Mouse (Mus musculus) kidney, postnatal 4 days (tissue): ENCODE results near the gene 6430571L13Rik.
A peak's percentile ranks its signal among the peaks of the same experiment; 100 is the strongest.
"Not testable (repeated sequence)": the region's sequence is repeated elsewhere in the genome, so short reads cannot be mapped to it uniquely, and the experiment has no call there.

Experiments used
- DNase-seq, 2 experiments: peaks; one replicate each; pipeline ENCODE4 v3.0.0; 2021; ENCODE audit warnings: mixed read lengths in 2 of 2

6430571L13Rik gene

GRCm38 (mm10) chr9:107340267-107340859 is at the start of gene 6430571L13Rik:
TSS of gene 6430571L13Rik (plus strand) at chr9:107340602.
- peak; percentile 98 for DNase-seq

DNA sequence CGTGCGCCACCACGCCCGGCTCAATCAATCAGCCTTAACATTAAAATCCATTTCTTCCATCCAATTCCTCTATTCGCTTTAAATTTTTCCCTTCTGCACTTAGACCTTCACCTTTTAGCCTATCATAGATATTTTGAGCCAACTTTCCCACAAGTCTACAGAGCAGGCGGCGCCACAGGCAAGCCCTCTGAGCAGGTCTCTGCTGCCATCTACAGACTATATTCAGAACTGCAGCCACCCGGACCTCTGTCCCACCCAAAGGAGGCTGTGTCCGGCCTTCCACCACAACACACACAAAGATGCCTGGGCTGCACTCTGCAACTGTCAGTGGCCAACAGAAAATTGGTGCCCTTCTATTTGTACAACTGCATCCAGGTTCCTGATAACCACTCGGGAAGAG is 49.5 kb upstream of the 6430571L13Rik start:
- peak; percentile 89 for DNase-seq

DNA sequence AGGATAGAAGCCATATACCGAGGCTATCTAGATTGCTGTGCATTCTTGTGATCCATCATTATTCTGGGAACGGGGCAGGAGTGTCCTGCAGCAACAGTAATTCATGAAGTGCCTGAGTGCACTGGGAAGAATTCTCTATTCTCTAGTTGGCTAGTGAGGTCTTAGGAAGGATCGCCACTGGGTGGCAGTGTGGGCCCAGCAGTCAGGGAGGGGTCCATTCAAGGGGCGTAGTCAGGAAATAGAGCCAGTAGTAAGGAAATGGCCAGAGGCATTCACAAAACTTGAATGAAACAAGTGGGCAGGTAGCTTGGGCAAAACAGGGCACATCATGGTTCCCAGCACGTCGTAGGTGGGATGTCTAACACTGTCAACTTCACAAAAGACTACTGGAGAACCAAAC is 46.2 kb upstream of the 6430571L13Rik start:
- peak; percentile 94 to 95 for DNase-seq

DNA sequence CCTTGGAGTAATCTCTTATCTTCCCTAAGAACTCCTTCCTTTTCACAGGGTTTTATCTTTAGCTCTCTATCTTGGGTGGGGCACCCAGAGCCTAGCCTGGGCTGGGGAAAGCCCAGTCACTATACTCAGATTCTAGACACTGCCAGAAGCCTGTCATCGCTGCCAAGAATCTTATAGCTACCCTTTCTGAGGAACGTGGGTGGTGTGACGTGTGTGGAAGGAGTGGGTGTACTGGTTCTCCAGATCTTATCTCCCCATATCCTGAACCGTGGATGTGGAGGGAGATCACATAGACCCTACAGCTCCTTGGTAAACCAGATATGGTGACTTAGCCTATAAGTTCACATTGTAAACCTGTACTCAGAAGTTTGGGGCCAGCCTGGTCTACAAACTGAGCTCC is 44.8 kb upstream of the 6430571L13Rik start:
- DNase-seq: no peak

DNA sequence AAGGTAGTCTGAATTCAATTTTAAA is 44.6 kb upstream of the 6430571L13Rik start, which contains the start of gene Cish:
Gene Cish (plus strand): TSS at position 11 of the 25 bp plus-strand sequence.
- DNase-seq: no peak

DNA sequence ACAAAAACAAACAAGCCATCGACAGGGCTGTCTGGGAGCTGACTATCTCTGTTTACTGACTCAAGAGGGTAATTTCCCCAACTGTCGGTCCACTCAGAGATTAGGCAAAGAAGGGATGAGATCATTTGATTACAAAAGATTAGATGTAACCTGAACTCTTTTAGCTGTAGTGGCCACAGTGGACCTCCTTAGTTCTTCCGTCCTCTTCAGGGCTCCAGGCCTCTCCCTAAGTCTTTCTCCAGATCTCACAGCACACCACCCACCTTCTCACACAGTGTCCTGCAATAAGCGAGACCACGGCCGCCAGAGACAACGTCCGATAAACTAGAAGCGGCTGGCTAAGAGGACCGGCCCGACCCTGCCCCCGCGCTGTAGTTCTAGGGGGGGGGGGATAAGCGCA is 44.4 kb upstream of the 6430571L13Rik start:
- no peak for DNase-seq

DNA sequence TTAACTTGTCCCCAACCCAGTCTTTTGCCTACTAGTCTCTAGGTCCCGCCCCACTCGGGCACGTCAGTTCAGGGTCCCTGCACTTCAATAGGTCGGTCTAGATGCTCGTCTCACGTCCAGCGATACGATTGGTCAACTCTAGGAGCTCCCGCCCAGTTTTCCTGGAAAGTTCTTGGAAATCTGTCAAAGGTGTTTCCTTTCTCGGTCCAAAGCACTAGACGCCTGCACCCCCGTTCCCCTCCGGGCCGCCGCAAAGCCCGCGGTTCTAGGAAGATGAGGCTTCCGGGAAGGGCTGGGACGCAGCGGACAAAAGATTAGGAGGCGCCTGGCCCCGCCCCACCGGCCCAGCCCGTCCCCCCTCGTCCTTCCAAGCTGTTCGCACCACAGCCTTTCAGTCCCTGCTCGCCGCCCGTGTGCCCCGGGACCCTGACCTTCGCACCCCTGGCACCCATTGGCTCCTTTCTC is 43.9 kb upstream of the 6430571L13Rik start:
- DNase-seq: peak; percentile 94 to 96

- DNase-seq: no peak
These were observed 43.3 kb upstream of the 6430571L13Rik start for GRCm38 (mm10) chr9:107297059-107297458.

GRCm38 (mm10) chr9:107297658-107298057 is 42.7 kb upstream of the 6430571L13Rik start:
- no peak for DNase-seq

DNA sequence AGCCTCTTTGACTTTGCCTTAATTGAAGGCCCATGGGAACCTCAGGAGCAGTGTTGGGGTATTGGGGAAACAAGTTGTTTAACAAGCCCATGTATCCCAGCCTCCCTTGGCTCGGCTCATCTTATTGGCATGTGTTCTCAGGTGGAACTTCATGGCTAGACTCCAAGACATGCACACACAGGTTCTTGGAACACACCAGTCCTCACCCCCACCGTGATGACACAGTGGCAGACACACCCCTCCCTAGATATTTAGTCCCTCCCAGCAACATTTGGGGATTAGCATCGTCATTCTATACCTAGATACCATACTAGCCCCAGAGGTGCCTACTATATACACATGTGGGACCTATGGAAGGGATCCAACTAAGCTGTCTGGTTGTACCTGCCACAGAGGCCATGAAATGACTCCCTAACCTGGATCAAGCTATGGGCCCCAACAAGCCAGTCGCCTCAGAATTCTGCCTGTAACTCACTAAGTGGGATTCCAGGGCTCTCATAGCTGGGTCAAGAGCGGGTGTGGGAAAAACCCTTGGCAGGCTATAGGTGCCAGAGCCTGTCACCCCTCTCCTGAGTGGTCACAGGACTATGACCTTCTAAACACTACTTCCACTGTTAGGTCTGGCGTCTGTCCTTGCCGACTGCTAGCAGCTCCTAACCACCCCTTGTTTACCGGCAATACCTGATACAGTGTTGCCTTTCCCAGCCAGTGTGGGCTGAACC is 42.2 kb upstream of the 6430571L13Rik start:
- DNase-seq: peak; percentile 28 to 45

- no peak for DNase-seq
These were observed 41.5 kb upstream of the 6430571L13Rik start for GRCm38 (mm10) chr9:107298876-107299275.

- no peak for DNase-seq
These were observed 40.6 kb upstream of the 6430571L13Rik start for GRCm38 (mm10) chr9:107299783-107300182.

DNA sequence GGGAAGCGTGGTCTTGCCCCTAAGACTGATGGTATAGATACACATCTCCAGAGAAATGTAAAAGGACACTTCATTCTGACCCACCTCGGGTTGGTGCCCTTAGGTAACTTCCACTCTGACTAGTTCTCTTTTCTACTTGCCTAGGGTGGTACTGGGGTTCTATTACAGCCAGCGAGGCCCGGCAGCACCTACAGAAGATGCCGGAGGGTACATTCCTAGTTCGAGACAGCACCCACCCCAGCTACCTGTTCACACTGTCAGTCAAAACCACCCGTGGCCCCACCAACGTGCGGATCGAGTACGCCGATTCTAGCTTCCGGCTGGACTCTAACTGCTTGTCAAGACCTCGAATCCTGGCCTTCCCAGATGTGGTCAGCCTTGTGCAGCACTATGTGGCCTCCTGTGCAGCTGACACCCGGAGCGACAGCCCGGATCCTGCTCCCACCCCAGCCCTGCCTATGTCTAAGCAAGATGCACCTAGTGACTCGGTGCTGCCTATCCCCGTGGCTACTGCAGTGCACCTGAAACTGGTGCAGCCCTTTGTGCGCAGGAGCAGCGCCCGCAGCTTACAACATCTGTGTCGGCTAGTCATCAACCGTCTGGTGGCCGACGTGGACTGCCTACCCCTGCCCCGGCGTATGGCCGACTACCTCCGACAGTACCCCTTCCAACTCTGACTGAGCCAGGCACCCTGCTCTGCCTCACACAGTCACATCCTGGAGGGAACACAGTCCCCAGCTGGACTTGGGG is 40.0 kb upstream of the 6430571L13Rik start:
- no peak for DNase-seq

- no peak for DNase-seq
These were observed 38.7 kb upstream of the 6430571L13Rik start for GRCm38 (mm10) chr9:107301554-107302331.

GRCm38 (mm10) chr9:107302592-107302991 is 37.8 kb upstream of the 6430571L13Rik start:
- DNase-seq: no peak

DNA sequence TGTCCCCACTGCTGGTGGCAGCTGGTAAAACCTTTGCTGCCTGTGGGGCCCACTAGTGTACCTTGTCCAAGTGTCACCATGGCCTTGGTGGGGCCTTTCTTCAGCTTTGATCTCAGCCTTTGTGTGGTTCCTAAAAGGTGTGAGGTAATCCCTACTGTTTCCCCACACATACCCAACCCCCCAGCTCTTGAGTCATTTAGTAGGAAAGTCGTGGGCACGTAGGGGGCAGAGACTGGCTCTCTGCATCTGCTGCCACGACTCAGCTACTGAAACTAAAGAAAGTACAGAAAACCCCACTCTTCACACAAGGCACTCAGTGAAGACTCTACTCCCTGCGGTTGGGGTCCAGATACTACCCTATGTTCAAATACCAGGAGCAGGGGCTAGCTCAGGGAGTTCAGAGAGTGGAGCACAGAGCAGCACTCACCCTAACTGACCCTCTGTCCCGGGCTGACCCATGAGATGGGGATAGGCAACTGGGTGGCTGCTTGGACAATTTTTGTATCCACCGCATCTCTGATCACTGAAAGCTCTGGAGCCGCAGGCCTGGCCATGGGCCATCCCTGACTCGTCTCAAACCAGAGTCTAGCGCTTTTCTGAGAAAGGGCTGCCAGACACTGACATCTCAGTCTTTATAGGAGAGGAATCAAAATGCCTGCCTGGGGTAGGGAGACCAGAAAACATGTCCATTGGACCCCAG is 37.1 kb upstream of the 6430571L13Rik start:
- no peak for DNase-seq

- DNase-seq: no peak
These were observed 36.5 kb upstream of the 6430571L13Rik start for GRCm38 (mm10) chr9:107303900-107304299.

- no peak for DNase-seq
These were observed 36.0 kb upstream of the 6430571L13Rik start for GRCm38 (mm10) chr9:107304383-107304782.

- no peak for DNase-seq
These were observed 35.4 kb upstream of the 6430571L13Rik start for GRCm38 (mm10) chr9:107305012-107305411.

DNA sequence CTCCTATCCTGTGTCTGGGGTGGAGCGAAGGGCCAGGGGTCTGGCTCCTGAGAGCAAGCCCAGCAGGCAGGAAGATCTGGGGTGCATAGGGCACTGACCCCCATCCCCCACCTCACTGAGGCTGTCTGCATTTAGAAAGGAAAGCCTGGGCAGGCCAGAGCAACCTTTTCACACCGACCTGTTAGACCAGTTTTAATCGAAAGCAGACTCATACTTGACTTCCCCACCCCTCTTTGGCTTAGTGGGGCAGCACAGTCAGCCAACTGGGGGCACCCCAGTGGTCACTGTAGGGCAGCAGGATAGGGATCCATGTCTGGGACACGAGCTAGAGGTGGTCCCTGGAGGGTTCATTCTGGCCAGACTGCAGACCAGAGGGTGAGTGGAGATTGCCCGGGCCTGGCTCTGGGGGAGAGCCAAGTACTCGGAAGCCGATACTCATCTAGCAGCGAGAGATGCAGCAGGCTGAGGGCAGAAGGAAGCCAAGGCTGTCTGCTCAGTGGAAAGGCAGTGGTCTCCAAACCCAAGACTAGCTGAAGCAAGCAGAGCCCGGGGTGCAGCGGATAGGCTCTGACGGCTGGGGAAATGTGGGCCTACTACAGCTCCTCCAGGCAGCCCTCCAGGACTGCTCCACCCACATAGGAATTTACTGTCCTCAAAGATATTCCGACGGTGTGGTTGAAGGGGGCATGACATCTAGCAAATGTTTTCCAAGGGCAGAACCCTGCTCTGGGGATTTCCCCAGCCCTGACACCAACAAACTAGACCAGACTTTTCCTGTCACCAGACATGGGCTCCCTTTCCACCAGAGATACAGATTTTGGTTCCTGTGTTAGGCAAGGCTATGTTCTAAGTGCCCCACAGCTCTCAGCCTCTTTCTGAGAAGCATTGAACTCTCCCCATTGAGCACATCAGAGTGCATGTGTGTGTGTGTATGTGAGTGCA is 34.5 kb upstream of the 6430571L13Rik start:
- peak; percentile 36 to 64 for DNase-seq

- DNase-seq: not testable (repeated sequence)
These were observed 33.7 kb upstream of the 6430571L13Rik start for GRCm38 (mm10) chr9:107306673-107307072.
